Mouse (Mus musculus) heart, adult 18-20 months (tissue): ENCODE measurements at regions not wholly inside any gene's neighbourhood (a gene's known extent, or its start where the extent isn't known, plus 50 kb on each side); places are given as distances from the start of the nearest gene placed in this dataset.

Experiments used
- DNase-seq, 2 experiments: peaks; one replicate each; pipeline ENCODE4 v3.0.0; 2021 to 2022; ENCODE audit warnings: mixed read lengths in 1 of 2

DNA sequence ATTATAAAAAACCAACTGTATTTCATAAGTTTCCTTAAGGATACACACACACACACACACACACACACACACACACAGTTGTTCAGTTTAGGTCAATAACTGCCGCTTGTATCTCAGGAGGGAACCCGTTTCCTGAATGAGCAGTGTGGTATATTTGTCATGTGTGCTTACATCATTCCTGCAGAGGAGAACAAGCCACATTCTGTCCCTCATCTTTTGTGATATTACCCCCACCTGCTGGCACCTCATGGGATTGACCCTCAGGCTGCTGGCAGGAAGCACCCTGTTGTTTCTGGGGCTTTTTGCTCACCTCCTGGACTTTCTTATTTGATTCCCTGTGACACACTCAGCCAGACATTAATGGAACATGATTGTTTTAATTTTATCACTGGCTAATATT lies 66.4 kb upstream of the Htr1a start:
- DNase-seq = peak; percentile 40 to 60

GRCm38 (mm10) chr13:105378587-105378986 lies 64.9 kb upstream of the Htr1a start:
- no peak for DNase-seq

GRCm38 (mm10) chr13:105387016-105387772 lies 56.2 kb upstream of the Htr1a start:
- no peak for DNase-seq
